Mouse (Mus musculus) gastrocnemius, adult 8-10 months (tissue): ENCODE measurements at regions not wholly inside any gene's neighbourhood (a gene's known extent, or its start where the extent isn't known, plus 50 kb on each side); places are given as distances from the start of the nearest gene placed in this dataset.

Experiments
- DNase-seq, 2 experiments: peaks; one replicate each; pipeline ENCODE4 v3.0.0; 2022; ENCODE audit warnings: low spot score in 2 of 2

- DNase-seq, result no peak
Observed at GRCm38 (mm10) chr1:77010608-77011214, 504.2 kb downstream of the Epha4 start.

DNA sequence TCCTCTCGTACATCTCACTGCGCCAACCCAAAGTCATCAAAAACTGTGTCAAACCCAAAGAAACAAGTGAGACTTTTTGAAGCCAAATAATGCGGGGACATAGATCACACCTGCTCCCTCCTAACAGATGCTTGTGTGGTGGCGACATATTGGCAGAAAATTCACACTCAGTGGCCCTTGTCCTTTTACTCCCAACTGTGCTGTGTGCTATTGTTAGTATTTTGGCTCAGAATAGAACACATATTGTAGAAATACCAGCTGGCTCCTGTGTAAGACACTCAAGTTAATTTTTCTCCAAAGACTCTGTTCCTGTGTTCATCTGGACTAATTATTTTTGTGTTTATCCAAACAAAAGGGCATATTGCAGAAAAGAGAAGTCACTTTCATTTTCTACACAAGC is 487.2 kb downstream of the Epha4 start:
- no peak for DNase-seq

DNA sequence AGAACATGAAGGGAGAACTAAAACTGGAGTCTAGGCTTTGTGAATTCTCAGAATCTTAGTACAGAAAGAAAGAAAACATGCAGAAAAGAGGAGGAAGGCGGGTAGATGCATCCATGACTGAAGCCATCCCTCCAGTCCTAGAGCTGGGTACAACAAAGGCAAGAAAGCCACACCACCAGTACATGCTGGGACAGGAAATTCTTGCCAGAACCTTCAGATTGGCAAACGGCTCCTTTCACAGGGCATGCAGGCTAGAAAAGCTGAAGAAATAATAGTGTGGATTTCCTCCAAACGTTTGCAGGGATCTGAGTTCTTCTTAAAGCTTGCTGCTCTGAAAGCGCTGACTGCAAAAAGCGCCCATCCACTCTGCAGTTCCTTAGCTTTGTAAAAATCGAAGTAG is 486.7 kb downstream of the Epha4 start:
- DNase-seq, result no peak

GRCm38 (mm10) chr1:77029091-77029490 is 485.8 kb downstream of the Epha4 start:
- DNase-seq, result no peak

- DNase-seq, result no peak
Observed at GRCm38 (mm10) chr1:77043749-77044564, 470.9 kb downstream of the Epha4 start.

- no peak for DNase-seq
Observed at GRCm38 (mm10) chr1:77048720-77049406, 466.0 kb downstream of the Epha4 start.

- no peak for DNase-seq
Observed at GRCm38 (mm10) chr1:77051239-77051638, 463.6 kb downstream of the Epha4 start.

DNA sequence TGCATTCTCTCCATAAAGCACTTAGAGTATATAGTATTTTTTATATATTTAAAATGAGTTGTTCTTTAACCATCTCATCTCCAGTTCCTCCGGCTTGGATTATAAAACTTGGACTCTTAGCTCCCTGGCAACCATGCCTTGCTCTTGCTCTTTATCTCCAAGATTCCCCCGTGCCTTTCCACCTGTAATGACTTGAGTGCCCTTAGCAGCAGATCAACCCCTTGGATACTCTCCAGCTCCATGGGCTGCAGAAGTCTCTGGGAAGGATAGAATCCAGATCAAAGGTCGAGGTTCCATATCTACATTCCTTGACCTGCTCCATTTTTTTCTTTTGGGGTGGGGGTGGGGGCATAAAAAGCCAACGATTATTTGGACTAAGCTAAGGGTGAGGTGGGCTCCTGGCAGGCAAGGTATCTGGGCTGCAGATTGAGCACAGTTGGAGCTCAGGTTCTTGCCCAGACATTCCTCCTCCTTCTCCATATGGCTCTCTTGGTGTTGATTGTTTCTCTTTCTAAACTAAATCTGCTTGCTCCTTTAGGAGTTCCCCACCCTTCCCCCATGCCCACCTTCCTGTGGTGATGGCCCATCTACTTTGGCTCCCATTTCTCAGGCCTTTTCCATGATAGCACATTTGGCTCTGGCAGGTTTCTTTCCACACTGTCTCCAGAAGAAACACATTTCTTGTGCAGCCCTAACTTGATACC is 460.9 kb downstream of the Epha4 start:
- DNase-seq, result no peak

GRCm38 (mm10) chr1:77062468-77062867 is 452.4 kb downstream of the Epha4 start:
- no peak for DNase-seq

DNA sequence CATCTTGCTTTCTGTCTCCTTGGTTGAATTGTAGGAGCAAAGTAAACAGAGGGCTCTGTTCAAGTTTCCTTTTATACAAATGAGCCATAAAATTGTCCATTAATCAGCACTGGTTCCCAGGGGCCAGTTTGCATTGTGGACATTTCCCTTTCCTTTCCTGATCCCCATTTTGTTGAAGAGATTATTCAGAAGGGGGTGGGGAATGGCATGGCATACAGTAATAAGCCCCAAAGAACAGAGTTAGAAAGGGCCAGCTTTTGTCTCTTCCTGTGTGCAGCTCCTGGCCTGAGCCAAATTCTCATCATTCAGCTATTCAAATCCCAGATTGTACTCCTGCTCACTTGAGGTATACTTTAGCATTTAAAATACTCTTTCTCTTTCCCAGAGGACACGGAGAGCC is 441.8 kb downstream of the Epha4 start:
- no peak for DNase-seq

- no peak for DNase-seq
Observed at GRCm38 (mm10) chr1:77074926-77075885, 439.7 kb downstream of the Epha4 start.

GRCm38 (mm10) chr1:77080767-77081166 is 434.1 kb downstream of the Epha4 start:
- no peak for DNase-seq

DNA sequence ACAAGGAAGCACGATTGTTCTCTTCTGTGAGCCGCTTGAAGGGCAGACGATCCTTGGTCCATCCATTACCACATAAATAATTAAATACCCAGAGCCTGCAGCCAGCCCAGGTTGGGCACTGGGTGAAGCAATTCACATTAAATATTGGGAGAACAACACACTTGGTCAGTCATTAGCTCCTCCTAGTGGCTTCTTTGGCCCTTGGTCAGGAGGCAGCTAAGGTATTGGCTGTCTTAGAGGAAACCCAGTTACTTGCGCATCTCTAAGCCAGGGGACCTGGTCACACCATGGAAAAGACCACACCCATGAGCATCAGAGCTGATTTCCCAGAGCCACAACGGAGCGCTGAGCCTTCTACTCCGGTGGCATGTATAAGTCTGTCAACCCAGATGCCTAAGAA is 433.2 kb downstream of the Epha4 start:
- no peak for DNase-seq

DNA sequence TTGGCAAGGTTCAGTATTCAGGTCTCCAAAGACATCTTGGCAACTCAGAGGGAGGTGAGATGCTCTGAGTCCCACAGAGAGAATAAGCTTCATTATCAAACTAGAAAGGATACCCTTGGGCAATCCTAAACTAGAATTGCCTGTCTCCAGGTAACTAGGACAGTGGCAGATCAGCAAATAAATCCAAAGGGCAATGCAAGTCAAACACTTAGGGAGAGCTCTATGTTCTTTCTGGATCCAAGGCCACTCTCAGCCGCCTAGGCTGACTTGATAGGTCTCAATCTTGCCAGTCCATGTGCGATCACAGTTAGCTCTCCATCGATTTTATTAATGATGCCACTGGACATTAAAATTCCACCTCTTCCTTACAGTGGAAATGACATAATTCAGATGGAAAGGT is 432.5 kb downstream of the Epha4 start:
- no peak for DNase-seq

DNA sequence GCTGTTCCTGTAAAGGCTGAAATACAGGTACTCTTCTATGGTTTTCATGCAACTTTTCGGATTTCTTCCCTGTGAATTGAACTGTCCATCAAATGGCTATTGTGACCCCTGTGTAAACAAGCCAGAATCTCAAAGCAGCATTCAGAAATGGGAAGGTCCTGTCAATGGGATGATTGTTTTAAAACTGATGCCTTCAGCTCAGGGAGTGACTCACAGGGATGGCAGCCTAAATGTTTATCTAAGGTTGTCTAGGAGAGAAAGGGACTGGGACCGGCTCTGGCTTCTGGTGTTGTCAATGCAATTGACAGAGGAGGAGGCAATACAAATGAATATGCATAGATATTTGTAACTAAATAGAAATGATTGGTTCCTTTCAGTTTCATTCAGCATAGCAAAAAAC is 421.3 kb downstream of the Epha4 start:
- no peak for DNase-seq

GRCm38 (mm10) chr1:77101726-77102272 is 413.1 kb downstream of the Epha4 start:
- no peak for DNase-seq

- DNase-seq, result peak; percentile 22 to 46
Observed at GRCm38 (mm10) chr1:77102421-77103133, 412.3 kb downstream of the Epha4 start.

DNA sequence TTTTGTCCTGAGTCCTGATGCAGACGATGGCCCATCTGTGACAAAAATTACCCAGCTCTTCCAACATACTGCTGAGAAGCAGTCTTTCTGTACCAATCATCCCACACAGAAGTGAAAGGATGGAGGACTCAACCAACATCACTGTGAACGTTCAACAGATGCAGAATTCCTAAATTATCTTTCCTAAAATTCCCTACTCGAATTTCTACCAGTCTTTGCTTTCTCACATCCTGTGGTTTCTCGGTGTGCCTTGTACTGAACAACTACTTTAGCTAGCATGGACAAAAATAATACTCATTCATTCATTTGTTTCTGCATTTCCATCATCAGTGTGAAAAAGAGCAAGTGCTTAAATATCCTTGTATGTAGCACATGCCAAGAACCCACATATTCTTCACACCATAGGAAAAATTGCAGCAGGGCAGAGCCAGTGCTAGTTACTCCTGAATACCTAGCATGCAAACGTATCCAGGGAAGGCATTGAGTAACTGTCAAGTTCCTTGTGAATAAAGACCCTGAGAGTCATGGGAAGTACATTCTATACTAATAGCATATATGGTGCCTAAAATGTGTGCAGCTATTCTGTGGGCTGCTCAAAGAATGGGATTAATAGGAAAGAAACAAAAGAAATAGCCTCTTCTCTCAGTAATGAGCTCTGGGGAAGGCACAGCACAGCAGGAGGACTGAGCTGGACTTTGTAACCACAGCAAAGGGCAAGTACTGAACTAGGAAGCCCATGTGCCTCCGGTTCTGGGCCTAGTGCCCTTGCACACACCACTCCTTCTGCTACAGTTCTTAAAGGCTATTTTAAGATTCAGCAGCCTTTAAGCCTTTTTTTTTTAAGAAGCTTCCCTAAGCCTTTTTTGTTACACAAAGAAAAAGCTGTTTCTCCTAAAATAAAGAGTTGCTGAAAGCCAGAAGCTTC is 404.8 kb downstream of the Epha4 start:
- DNase-seq, result no peak

GRCm38 (mm10) chr1:77128411-77128810 is 386.5 kb downstream of the Epha4 start:
- DNase-seq, result no peak
